Mouse (Mus musculus): ENCODE data around the gene Sh3bp4. TPM values are rescaled to one million over a fixed set of nuclear protein-coding genes. Genes with fewer than 3 reads are reported as not detected.

The Sh3bp4 gene
- 15.0 and 19.1 TPM in 2 replicates for total RNA-seq (2021)
- long read RNA-seq, experiment 1, full-length matches to known transcripts, result 14 of 21 reads
- long read RNA-seq, experiment 1, partial matches to known transcripts, result 6 of 21 reads
- long read RNA-seq, experiment 1, other reads (novel, unspliced or antisense), result 1 of 21 reads
- long read RNA-seq, experiment 2, full-length matches to known transcripts, result 13 of 15 reads
- long read RNA-seq, experiment 2, partial matches to known transcripts, result 0 of 15 reads
- long read RNA-seq, experiment 2, other reads (novel, unspliced or antisense), result 2 of 15 reads

DNA sequence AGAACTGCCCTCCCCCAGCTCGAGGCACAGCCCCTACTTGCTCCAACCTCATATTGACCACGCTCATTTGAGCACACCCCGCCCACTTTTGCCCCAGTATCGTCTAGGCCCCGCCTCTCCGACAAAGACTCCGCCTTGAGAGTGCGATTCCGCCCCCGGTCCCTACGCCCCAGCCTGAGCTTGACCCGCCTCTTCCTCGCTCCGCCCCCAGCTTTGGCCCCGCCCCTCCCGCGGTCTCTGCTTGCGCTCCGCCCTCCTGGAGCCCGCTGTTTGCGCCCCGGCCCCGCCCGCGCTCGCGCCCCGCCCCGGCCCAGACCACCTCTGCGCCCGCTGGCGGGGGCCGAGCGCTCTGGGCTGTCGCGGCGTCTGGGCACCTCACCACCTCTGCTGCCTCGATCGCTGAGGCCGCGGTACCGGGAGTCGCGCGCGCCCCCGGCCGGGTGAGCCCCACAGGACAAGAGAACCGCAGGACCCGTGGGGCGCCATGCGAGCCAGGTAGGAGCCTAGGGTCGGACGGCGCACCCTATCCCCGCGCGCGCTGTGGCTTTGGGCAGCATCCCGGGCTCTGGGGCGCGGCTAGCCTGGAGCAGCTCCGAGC, at the start of gene Sh3bp4:
TSS of gene Sh3bp4 (plus strand) at position 313 of the 598 bp plus-strand sequence.
- DNase-seq, result peak; percentile 100

DNA sequence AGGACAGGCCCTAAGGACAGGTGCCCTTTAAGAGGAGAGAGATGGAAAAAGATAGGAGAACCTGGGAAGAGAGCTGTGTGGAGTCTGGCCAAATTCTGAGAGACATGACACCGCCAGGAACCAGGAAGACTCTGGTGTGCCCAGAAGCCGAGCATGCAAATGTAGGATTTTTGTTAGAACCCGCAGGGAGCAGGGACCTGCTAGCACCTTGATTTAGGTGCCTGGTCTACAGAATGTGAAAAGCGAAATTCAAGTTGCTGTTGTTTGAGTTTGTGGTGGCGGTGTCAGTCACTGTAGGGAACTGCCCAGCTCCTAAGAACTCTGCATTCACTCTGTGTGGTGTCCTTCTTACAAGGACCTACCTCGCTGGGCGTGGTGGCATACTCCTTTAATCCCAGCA, 47.2 kb upstream of the Sh3bp4 start:
- DNase-seq, result no peak

DNA sequence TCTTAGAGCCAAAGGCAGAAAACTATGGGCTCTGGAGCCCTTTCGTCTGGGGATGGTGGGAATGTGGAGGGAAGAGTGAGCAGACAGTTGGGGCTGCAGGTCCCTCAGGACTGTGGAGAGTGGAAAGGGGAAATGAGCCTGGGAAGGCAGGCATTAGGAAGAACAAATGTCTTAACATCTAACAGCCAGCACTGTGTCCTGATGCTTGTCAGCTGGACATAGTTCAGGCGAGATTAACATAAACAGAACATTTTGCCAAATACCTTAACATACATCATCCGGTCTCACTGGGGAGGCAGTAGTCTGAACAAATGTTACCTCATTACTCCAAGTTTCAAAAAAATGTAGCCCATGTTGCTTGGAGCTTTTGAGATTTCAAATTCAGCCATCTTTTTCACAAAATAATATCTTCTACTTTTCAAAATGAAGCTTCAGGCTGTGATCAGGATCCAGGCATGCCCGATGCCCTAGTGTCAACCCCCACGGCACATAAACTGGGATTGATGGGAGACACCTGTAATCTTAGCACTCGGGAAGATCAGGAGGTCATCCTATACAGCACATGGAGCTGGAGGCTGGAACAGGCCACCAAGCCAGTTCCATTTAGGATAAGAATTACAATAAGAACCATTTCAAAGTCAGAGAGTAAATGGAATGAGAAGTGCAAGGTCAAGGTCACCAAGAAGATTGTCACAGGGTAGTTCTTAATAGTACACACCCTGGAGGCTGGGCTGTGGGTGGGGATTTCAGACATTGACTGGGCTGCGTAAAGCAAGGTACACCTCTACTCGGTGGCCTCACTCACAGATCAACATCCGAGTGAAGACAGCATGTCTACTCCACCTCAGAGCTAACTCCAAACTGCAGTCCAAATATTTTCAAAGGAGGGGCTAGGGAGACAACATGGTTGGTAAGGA, 45.3 kb upstream of the Sh3bp4 start:
- no peak for DNase-seq

DNA sequence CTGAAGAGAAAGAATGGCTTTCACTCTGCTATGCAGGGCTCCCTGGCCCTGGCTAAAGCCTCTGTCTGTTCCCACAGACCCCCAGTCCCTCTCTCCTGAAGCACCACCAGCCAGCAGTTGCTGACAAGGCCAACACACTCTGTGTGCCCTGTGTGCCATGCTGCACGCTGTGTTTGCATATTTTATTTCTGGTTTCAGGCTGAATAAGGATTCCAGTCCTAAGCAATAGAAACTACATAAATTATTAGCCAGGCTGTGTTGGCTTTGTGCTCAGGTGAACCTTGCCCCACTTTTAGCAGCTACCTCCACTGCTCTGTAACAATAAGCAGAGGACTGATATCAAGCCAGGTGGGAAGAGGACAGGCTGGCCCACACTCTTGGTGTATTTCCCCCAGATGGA, 44.2 kb upstream of the Sh3bp4 start:
- no peak for DNase-seq

- no peak for DNase-seq
Observed at GRCm38 (mm10) chr1:89029136-89029927, 40.9 kb upstream of the Sh3bp4 start.

GRCm38 (mm10) chr1:89033661-89034060, 36.6 kb upstream of the Sh3bp4 start:
- DNase-seq, result no peak

DNA sequence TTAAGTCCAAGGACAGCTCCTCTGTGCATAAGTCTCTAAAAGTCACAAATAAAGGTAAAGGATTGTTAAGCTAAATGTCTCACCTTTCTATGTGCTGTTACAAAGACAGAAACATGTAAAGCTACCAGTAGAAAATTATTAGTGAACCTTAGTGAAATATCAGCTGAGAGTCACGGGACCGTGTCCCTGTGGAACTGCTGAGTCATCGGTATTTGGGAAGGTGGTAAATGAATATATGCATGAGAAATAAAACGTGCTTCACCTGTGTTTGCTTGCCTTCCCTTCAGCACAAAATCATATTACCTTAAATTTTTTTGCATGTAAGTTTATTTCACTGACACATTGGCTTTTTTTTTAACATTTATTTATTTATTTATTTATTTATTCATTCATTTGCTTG, 36.2 kb upstream of the Sh3bp4 start:
- no peak for DNase-seq

GRCm38 (mm10) chr1:89035115-89035514, 35.1 kb upstream of the Sh3bp4 start:
- DNase-seq, result no peak

DNA sequence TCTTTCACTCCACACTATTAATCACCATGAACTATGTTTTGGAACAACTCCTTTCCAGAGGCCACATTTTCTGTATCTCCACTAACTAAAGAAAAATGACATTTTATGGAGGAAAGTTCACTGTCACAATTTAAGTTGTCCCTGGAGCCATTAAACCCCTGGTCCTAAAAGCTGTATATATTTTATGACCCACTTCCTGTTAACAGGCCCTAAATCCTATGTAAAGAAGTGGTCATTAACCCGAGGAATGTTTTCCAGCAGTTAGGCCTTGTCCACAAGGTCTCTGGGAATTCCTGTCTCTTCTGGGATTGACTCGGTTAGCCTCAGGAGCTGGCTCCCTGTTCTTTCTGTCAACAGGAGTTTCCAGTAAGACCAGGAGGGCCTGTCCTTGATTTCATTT, 30.4 kb upstream of the Sh3bp4 start:
- no peak for DNase-seq

DNA sequence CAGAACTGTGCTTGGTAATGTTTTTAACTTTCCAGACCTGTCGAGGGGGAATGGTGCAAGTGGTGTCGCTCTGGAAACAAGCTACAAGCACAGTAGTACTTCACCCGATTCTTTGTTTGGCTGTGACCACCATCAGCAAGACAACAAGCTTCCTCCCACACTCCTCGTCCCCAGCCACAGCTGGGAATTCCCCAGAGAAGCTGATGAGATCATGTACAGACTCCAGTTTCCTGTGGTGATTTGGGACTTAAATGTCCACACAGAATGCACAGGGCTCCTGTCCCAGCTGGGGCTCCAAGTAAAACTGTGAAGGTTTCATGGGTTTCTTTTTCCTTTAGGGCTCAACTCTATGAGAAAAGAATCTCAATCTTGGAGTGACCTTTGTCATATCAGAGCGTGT, 28.9 kb upstream of the Sh3bp4 start:
- DNase-seq, result no peak

DNA sequence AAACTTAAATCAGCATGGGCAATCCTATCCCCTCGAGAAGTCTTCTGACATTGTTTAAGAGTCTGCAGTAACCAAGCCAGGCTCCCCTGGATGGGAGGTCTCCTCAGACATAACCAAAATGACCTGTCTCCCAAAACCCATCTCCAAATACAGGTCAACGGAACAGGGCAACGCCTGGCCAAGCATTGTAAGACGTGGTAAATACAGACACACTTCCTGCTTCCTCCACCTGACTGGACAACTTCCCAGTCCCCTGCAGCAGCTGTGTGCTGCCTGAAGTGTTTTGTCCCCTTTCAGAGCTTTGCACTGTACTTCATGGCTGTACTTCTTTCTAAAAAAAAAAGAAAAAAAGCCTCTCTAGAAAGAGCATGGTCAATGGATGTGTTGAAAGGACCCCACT, 28.1 kb upstream of the Sh3bp4 start:
- no peak for DNase-seq

GRCm38 (mm10) chr1:89042956-89043355, 27.3 kb upstream of the Sh3bp4 start:
- DNase-seq, result no peak

DNA sequence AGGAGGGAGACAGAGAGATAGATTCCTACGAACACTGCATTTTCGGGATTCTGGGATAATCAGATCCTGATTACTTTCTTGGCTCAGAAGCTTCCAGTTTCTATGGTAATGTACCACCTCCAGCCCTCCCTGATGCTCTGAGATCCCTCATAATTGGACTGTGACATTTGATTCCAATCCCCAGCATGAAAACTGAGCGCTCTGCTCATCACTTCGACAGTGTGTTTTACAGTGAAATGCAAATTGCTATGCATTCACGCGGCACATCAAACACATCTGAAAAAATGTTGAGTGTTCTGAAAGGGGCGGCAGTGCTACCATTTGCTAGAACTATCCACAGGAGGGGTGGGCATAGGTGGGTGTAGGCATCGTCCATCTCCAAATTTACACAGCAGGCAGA, 24.8 kb upstream of the Sh3bp4 start:
- DNase-seq, result no peak

- DNase-seq, result no peak
Observed at GRCm38 (mm10) chr1:89049506-89049905, 20.7 kb upstream of the Sh3bp4 start.

- DNase-seq, result no peak
Observed at GRCm38 (mm10) chr1:89056175-89056574, 14.0 kb upstream of the Sh3bp4 start.

GRCm38 (mm10) chr1:89057430-89057829, 12.8 kb upstream of the Sh3bp4 start:
- DNase-seq, result no peak

DNA sequence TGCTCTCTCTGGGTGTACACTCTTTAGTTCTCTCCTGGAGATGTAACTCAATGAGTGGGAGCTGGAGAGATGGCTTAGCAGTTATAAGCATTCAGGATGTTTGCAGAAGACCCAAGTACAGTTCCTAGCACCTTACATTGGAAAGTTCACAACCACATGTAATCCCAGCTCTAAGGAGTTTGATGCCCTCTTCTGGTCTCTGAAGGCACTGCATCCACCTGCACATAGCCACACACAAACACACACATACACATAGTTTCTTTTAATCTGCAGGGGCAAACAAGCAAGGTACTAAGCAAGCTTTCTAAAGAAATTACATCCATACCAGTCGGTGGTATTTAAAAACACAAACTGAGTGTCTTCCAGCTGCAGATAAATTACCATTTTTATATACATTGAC, 12.2 kb upstream of the Sh3bp4 start:
- no peak for DNase-seq

- DNase-seq, result no peak
Observed at GRCm38 (mm10) chr1:89062977-89063376, 7.2 kb upstream of the Sh3bp4 start.

DNA sequence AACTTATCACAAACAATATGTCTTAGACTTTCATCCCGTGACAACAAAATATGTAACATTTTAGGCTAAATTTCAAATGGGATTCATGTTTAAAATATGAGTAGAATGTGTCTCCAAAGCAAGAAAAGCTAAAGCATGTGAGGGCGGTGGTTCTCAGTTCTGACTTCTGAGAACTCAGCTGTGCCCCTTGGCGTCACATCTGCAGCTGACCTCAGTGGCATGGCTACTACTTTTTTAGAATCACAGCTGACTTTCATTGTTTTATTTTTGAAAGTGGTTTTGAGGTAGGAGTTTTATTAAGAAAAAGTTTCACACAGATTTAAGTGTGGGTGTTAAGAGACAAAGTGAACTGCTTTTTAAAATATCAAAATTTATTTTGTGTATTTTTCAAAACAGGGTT, 6.4 kb upstream of the Sh3bp4 start:
- no peak for DNase-seq

- no peak for DNase-seq
Observed at GRCm38 (mm10) chr1:89068812-89069211, 1.4 kb upstream of the Sh3bp4 start.

DNA sequence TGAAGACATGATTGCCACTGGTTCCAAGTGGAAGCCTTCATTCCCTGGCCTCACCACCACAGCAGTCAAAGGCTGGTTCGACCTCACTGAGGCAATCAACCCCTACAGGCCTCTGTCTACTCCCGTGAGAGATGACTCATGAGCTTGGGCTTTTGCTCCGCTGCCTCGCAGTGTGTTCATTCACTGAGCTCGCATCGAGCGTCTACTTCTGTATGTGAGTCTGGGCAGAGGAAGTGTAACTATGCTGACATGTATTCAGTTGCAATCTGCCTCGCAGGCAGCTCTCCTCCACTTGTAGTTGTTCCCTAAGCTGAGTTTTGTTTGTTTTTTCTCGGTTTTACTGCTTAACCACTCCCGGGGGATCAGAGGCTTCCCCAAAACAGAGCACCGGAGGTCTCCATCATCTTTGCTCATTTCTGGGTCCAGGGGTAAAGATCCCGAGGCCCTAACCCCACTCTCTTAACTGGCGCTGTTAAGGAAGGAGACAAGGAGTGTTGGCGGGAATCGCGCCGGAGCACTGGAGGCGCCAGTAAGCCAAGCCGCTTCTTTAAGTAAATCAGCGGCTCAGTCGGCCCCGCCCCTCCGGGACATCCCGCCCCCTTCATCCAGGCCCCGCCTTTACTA, 624 bp upstream of the Sh3bp4 start:
- DNase-seq, result peak; percentile 63

GRCm38 (mm10) chr1:89070871-89071361, 701 bp downstream of the Sh3bp4 start:
- DNase-seq, result peak; percentile 73

Measured in adrenal gland, postnatal 14 days (tissue).